Mouse (Mus musculus): ENCODE measurements at regions not wholly inside any gene's neighbourhood (a gene's known extent, or its start where the extent isn't known, plus 50 kb on each side); places are given as distances from the start of the nearest gene placed in this dataset.
A peak's percentile ranks its signal among the peaks of the same experiment; 100 is the strongest.

DNA sequence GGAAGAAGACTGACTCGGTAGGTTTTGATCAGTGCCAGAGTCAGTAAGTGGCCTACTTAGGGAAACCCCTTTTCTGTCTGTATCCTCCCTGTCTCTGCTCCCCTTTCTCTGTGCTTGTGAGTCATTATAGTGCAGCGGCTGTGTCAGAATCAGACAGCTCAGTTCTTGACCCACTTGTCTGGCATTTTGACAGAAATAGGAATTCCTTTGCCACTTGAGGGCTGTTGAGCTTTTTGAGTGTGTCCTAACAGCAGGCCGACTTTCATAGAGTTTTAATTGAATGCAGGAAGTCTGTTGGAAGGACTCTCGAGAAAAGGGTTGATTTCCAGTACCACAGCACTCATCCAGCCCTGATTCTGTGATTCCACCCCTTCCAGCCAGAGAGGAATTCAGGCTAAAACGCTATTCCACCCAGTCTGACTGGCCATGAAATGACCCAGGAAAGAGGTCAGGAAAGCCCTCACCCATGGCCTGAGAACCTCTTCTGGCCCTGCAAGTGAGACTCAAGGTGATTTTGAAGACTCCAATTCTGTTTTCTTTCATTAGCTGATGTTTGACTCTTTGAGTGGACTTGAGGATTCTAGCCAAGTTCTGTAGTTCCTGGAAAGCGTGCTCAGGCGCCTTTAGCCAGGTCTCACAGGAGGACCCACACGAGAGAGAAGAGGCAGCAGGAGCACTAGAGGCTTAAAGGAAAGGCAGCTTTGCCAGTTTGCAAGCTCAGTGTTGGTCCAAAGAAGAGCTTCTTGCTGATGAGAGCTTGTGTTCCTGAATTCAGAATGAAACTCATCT is 95.6 kb upstream of the Opcml start:
- DNase-seq (ENCODE audit: low read depth, low spot score), result peak; percentile 50

DNA sequence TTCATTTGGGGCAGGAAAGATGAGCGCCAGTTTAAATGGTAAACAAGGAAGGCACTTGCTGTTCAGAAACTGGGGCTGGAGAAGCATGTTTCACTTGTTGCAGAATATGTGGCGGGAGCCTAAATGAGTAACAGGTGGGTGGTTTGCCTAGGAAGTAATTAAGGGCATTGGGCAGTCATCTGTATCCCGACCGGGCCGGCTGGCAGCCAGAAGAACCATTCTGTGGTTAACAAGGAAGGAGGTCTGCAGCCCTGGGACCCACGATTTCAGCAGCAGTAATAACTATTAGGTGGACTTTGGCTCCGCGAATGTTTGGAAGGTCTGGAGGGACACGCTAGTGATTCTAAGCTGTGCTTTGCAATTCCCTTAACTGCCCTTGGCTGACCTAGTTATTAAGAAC is 89.0 kb upstream of the Opcml start:
- DNase-seq (ENCODE audit: low read depth, low spot score), result no peak

DNA sequence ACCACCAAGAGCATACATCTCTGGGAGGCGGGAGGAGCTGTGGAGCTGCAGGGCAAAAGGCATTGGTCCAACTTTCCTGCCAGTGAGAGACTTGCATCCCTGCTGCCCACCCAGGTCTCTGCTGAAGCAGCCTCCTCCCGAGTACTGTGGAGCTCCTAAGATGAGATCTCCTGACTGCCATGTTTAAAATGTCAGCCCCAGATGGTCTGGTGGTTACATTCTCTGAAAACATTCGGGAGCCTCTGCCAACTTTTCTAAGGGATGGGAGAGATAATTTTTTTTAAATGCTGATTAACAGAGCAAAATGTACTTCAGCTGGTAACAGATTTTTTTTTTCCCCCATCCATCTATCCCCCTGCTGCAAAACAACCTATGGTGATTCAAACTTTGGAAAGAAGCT is 88.4 kb upstream of the Opcml start:
- peak; percentile 57 for DNase-seq (ENCODE audit: low read depth, low spot score)

DNA sequence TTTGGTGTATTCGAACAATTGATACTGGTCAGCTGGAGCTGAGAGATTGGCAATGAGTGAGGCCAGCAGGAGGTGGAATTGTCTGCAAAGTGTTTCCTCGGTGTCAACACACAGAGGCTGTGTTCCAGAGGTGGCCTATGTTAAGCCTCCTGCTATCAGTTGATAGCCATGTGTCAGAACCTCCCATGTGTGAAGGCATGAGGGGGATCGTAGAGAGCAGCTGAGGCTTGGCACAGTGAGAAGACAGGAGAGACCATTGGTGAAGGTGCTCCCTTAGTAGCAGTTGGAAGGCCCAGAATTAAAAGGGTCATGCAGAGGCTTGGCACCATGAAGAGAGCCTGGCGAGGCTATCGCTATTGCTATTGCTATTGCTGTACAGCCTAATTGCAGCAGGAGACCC is 86.6 kb upstream of the Opcml start:
- no peak for DNase-seq (ENCODE audit: low read depth, low spot score)

DNA sequence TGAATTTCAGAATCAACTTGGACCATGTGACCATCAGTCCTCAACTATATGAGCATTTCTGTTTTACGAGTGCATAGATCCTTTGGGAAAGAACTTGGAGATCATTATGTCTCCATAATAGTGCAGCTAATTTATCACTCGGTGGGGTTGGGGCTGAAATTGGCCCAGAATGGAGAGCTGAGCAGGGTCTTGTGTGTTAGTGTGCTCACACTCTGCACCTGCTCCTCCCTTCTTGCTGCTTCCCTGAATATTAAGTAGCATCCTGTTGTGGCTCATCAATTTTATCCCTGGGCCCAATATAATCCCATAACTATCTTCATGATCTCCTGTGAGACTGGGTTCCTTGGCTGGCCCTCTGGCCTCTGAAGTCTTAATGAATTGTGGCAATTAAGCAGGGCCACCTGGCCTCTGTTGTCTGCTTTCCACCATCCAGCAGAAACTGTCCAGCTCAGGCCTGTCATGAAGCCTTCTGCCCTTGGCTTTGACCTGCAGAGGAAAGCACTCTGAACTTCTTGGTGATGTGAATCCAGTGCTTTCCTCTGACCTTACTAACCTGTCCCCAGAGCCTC is 66.7 kb upstream of the Opcml start:
- DNase-seq (ENCODE audit: low read depth, low spot score), result no peak

DNA sequence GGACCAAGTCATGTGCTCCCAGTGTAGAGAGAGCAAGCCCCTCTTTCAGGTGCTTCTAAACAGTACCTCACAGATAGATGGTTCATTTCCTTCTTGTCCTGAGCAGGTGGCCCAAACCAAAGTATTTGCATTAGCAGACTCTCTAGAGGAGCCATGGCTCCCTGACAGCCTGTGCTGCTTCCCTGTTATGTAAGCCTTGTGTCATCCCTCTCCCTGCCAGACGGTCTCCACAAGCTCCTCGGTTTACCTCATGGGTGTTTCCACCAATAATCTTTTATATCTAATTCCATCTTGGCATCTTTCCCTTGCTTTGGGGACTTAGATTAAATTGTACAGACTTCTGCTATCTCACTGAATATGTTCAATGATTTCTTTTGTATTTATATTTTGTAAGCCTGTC is 66.0 kb upstream of the Opcml start:
- DNase-seq (ENCODE audit: low read depth, low spot score), result peak; percentile 78

DNA sequence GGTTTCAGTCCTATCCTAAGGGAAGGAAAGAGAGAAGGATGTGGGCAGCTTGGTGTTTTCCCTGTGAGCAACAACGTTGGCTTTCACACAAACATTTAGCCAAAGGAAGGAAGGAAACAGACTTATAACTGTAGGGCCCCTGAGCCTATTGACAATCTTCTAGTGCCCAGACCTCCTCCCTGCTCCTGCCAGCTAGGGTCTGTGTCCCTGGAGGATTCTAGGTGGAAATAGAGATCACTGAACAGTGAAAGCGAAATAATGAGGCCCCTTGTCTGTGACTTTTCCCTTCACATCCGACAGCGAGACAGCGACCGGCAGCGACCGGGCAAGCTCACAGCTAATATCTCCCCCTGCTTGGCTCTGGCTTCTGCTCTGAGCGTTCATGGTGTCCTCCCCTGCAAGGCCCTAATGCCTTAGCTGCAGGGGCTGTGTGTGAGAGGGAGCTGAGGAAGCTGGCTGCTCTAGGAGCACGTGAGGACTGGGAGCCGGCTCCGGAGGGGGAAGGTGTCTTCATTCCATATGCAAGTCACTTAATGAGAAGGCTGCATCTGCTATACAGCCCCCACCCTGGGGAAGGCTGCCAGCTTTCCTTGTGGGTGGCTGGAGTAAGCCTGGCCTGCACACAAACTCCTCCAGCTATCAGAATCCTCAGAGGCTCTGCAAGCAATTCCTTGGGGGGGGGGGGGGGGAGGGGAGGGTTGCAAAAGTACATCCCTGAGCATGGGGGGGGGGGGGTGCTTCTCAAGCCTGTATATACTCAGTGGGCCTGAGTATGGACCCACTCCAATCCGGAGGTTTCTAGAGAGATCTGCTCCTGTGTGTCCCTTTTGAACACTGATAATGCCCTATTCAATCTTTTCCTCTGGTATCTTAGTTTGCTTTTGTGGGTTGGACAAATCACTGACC is 61.7 kb upstream of the Opcml start:
- peak; percentile 92 for DNase-seq (ENCODE audit: low read depth, low spot score)

DNA sequence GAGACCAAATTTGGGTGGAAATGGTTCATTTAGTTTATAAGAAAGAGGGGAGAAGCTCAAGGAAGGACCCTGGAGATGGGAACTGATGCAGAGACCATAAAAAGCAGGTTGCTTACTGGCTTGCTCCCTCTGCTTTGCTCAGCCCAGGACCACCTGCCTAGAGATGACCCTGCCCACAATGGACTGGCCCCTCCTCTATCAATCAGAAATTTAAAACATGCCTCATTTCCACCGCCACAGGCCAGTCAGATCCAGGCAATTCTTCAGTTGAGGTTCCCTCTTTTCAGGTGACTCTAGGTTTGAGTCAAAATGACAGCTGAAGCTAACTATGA is 61.1 kb upstream of the Opcml start:
- no peak for DNase-seq (ENCODE audit: low read depth, low spot score)

DNA sequence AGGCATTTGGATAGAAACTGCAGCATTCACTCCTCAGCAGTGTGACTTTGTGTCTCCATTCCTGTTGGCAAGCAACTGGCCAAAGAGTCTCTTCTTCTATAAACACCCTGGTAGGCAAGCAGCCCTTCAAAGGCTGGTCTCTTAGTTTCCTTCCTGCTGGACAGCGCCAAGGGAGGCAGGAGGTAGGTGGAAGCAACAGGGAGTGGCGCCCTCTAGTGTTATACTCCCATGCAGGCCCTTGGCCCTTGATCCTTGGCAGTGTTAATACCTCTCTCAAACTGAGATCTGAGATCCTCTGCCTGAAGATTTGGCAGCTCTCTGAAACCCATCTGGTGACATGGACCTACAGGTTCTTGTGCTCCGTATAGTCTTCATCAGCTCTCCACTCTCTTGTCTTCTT is 51.3 kb upstream of the Opcml start:
- DNase-seq (ENCODE audit: low read depth, low spot score), result peak; percentile 16

Measured in brain, adult 2 months (tissue).